Mouse (Mus musculus) midbrain, embryonic 11.5 days (tissue): ENCODE results near the gene Mettl15. TPM values are rescaled to one million over a fixed set of nuclear protein-coding genes. Genes with fewer than 3 reads are reported as not detected.
"Not testable (repeated sequence)": the region's sequence is repeated elsewhere in the genome, so short reads cannot be mapped to it uniquely, and the experiment has no call there.

Experiments used
- ATAC-seq: fragments of 200-750 bp; cut with Nextera tagmentation; 2 replicates; pipeline ENCODE4 v1.8.0; 2017; ENCODE audit warnings: moderate TSS enrichment, moderate library complexity; ENCODE audit not compliant: low FRiP score
- DNase-seq: peaks from one replicate; pipeline ENCODE4 v3.0.0; 2015; ENCODE audit warnings: low spot score; ENCODE audit errors: missing footprints
- H3K27ac ChIP-seq: fragments of 300-500 bp; sonication (generic); 2 replicates; pipeline ENCODE4 v1.5.1; 2014; ENCODE audit warnings: low read depth, low read length
- H3K27me3 ChIP-seq: fragments of 300-500 bp; sonication (generic); 2 replicates; pipeline ENCODE4 v1.6.1; 2014; ENCODE audit warnings: mild to moderate bottlenecking, low read length, moderate library complexity, mixed read lengths; ENCODE audit not compliant: control insufficient read depth, insufficient read depth
- H3K36me3 ChIP-seq: fragments of 300-500 bp; sonication (generic); 2 replicates; pipeline ENCODE4 v1.6.1; 2014; ENCODE audit warnings: mild to moderate bottlenecking, low read length, moderate library complexity, mixed read lengths; ENCODE audit not compliant: control insufficient read depth, insufficient read depth
- H3K4me1 ChIP-seq: fragments of 300-500 bp; sonication (generic); 2 replicates; pipeline ENCODE4 v1.6.1; 2014; ENCODE audit warnings: low read length; ENCODE audit not compliant: control insufficient read depth, insufficient read depth
- H3K4me2 ChIP-seq: fragments of 300-500 bp; sonication (generic); 2 replicates; pipeline ENCODE4 v1.6.1; 2014; ENCODE audit warnings: mild to moderate bottlenecking, moderate library complexity
- H3K4me3 ChIP-seq: fragments of 300-500 bp; sonication (generic); 2 replicates; pipeline ENCODE4 v1.5.1; 2014; ENCODE audit warnings: low read depth, low read length
- H3K9ac ChIP-seq: fragments of 300-500 bp; sonication (generic); 2 replicates; pipeline ENCODE4 v1.6.1; 2014; ENCODE audit warnings: low read length
- H3K9me3 ChIP-seq: fragments of 300-500 bp; sonication (generic); 2 replicates; pipeline ENCODE4 v1.6.1; 2016; ENCODE audit warnings: low read length; ENCODE audit not compliant: control insufficient read depth
- WGBS: fragments of 180-500 bp; shearing (Covaris S2); extraction: QIAGEN DNeasy Blood & Tissue Kit; methylation state at CpG from one replicate; pipeline ENCODE4 v1.1.7; 2014; 5-methylcytosine and 5-hydroxymethylcytosine counted together
- polyA plus RNA-seq: library from polyadenylated mRNA; unstranded; fragments of >200 nt; fragmentation: Nextera tagmentation; extraction: Ambion mirVana; gene quantifications from 2 replicates; pipeline ENCODE4 v1.2.1, GENCODE M21; 2014

Mettl15 gene
- polyA plus RNA-seq, 1 experiment from 2014 or later: 15.5 TPM

- WGBS: 93% methylated on average over 2 of the region's 2 CpGs
- no peaks in the 10 kb centered on the region for H3K4me1 ChIP-seq
- no peak overlapping the region for H3K4me2 ChIP-seq
- H3K4me3 ChIP-seq: no peak overlapping the region
- ATAC-seq: no peak
- no peak overlapping the region for H3K27ac ChIP-seq
- H3K9me3 ChIP-seq: no peaks in the 10 kb centered on the region
- no peaks in the 10 kb centered on the region for H3K27me3 ChIP-seq
- H3K9ac ChIP-seq: no peak overlapping the region
- no peak for DNase-seq
- H3K36me3 ChIP-seq: no peaks in the 10 kb centered on the region
Measured at GRCm38 (mm10) chr2:109221470-109221869, 59.1 kb downstream of the Mettl15 start.

- H3K36me3 ChIP-seq, H3K27ac ChIP-seq, H3K9ac ChIP-seq, H3K4me3 ChIP-seq, ATAC-seq, H3K27me3 ChIP-seq, H3K4me1 ChIP-seq, DNase-seq, H3K9me3 ChIP-seq, H3K4me2 ChIP-seq: not testable (repeated sequence)
- 92% methylated on average over 1 of the region's 2 CpGs for WGBS
Measured at GRCm38 (mm10) chr2:109216678-109217077, 63.9 kb downstream of the Mettl15 start.

DNA sequence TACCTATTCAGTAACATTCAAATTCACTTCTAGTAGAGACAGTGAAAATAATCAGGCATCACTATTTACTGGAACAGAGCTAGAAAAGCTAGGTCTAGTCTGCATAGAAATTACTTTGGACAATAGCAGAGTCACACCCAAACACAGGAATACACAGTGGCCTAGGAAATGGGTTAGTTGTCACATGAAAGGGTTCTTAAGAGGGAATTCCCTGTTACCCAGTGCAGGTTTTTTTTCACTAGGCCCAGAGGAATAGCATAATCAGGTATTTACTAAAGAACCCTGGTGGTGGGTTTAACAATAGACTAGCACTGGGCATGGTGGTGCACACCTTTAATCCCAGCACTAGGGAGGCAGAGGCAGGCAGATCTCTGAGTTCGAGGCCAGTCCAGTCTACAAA, 69.9 kb downstream of the Mettl15 start:
- 82% methylated on average over 1 of the region's 1 CpGs for WGBS
- ATAC-seq, H3K4me1 ChIP-seq, H3K36me3 ChIP-seq, H3K9ac ChIP-seq, H3K9me3 ChIP-seq, H3K27me3 ChIP-seq, H3K27ac ChIP-seq, DNase-seq, H3K4me2 ChIP-seq, H3K4me3 ChIP-seq: not testable (repeated sequence)

DNA sequence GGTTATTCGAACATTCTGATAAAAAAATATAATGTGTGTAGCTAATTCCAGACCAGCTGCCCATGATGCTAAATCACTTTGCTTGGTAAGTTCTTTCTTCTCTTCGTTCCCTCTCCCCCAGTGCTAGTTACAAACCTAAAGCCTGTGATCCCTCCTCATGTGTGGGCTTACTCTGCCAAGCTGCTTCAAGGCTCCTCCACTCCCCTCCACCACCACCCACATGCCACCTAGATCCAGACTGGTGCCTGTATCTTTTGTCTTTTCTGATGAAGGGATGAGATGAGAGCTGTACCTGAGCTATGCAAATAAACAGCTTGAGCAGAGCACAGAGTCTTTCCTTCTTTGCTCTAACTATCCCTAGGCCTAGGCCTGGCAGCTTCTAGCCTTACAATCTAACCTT, 72.5 kb downstream of the Mettl15 start:
- Histone ChIP-seq H3K9ac (no peak overlapping the region), H3K4me1 (no peaks in the 10 kb centered on the region), H3K4me3 (no peak overlapping the region), H3K36me3 (no peaks in the 10 kb centered on the region), H3K27me3 (no peaks in the 10 kb centered on the region), H3K4me2 (no peak overlapping the region), H3K9me3 (no peaks in the 10 kb centered on the region), H3K27ac (no peak overlapping the region)
- ATAC-seq (no peak), DNase-seq (no peak)
- WGBS: 93% methylated on average over 2 of the region's 2 CpGs

- no peak for ATAC-seq
- Histone ChIP-seq H3K9ac (no peak overlapping the region), H3K9me3 (no peaks in the 10 kb centered on the region), H3K4me2 (no peak overlapping the region), H3K27ac (no peak overlapping the region), H3K4me1 (no peaks in the 10 kb centered on the region), H3K27me3 (no peaks in the 10 kb centered on the region), H3K4me3 (no peak overlapping the region), H3K36me3 (no peaks in the 10 kb centered on the region)
- 84% methylated on average over 3 of the region's 3 CpGs for WGBS
- no peak for DNase-seq
Measured at GRCm38 (mm10) chr2:109182993-109183392, 97.6 kb downstream of the Mettl15 start.

- Histone ChIP-seq H3K36me3 (no peaks in the 10 kb centered on the region), H3K27ac (no peak overlapping the region), H3K4me1 (no peaks in the 10 kb centered on the region), H3K9me3 (no peaks in the 10 kb centered on the region), H3K4me2 (no peak overlapping the region), H3K27me3 (no peaks in the 10 kb centered on the region), H3K4me3 (no peak overlapping the region), H3K9ac (no peak overlapping the region)
- DNase-seq: no peak
- no peak for ATAC-seq
- WGBS: 62% methylated on average over 1 of the region's 1 CpGs
Measured at GRCm38 (mm10) chr2:109158509-109158908, 122.0 kb downstream of the Mettl15 start.

- no peak overlapping the region for H3K9ac ChIP-seq
- no peak overlapping the region for H3K4me2 ChIP-seq
- no peaks in the 10 kb centered on the region for H3K36me3 ChIP-seq
- DNase-seq: no peak
- H3K27ac ChIP-seq: no peak overlapping the region
- no peaks in the 10 kb centered on the region for H3K4me1 ChIP-seq
- 95% methylated on average over 1 of the region's 1 CpGs for WGBS
- no peak for ATAC-seq
- H3K4me3 ChIP-seq: no peak overlapping the region
- H3K9me3 ChIP-seq: no peaks in the 10 kb centered on the region
- no peaks in the 10 kb centered on the region for H3K27me3 ChIP-seq
Measured at GRCm38 (mm10) chr2:109156131-109156530, 124.4 kb downstream of the Mettl15 start.

DNA sequence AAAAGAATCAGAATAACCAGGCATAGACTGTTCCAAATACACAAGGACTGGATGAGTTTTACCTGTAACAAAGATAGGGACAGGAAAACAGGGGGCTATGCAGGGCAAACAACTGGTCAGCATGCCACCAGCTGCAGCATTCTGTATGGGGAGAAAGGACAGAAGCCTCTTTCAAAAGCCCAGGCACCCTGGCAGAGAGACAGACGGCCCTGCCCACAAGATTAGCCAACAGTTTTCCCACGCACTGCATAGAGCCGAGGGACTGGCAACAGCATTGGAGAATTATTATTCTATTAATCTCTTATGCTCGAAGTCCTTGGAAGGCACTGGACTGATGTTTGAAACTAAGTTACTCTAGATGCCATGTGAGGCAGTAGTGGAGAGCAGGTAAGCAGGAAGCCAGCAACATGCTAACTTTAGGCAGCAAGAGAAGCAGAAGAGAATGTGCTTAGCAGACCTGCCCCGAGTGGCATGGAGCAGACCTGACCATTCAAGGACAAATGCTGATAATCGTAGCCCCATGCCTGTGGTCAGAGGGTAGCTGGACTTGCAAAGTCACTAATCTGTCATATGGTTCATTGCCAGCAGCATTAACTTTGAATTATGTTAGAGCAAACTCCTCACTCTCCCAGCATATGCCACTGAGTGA, 127.0 kb downstream of the Mettl15 start:
- ATAC-seq (peak; percentile 58; the same call in 1 of the 2 replicates), DNase-seq (no peak)
- H3K36me3 ChIP-seq: no peaks in the 10 kb centered on the region
- H3K4me1 ChIP-seq: no peaks in the 10 kb centered on the region
- WGBS: 45% methylated on average over 6 of the region's 6 CpGs
- H3K4me3 ChIP-seq: no peak overlapping the region
- no peak overlapping the region for H3K9ac ChIP-seq
- H3K9me3 ChIP-seq: no peaks in the 10 kb centered on the region
- no peak overlapping the region for H3K27ac ChIP-seq
- H3K27me3 ChIP-seq: no peaks in the 10 kb centered on the region
- no peak overlapping the region for H3K4me2 ChIP-seq

DNA sequence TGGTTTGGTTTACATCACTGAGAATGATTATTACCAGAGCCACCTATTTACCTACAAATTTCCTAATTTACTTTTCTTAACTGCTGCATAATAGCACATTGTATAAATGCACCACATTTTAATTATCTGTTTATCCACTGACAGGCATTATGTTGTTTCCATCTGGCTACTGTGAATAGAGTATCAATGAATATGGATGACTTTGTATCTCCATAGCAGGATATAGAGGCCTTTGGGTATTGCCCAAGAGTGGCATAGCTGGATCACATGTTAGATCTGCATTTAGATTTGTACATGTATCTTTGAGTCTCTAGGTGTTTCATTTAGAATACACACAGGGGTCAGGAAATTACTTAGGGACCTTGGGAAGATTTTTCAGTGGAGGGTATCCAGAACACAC, 133.3 kb downstream of the Mettl15 start:
- Histone ChIP-seq H3K36me3 (no peaks in the 10 kb centered on the region), H3K9ac (no peak overlapping the region), H3K27me3 (no peaks in the 10 kb centered on the region), H3K4me1 (no peaks in the 10 kb centered on the region), H3K4me2 (no peak overlapping the region), H3K4me3 (no peak overlapping the region), H3K27ac (no peak overlapping the region), H3K9me3 (no peaks in the 10 kb centered on the region)
- DNase-seq: no peak
- 0 out of 2 replicates have a peak, but pooled peaks have one; percentile 46 for ATAC-seq
